In the genomic region with DNA sequence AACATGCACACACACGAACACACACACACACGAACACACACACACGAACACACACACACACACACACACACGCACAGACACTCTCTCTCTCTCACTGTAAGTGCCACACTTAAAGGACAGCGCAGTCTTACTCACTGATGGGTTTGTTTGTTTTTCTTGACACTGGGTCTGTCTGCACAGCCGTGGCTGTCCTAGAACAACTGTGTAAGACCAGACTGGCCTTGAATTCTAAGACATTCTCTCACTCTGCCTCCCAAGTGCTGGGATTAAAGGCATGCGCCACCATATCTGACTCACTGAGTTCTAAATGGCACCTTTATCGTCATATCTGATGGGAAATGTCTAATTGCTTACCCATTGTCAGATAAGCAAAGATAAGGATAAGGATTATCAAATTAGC, we compare ENCODE assay signal across 13 mouse cellular contexts.
"Had no signal": no experiment of that assay in that cellular context is flagged by ENCODE, and none has a peak within 500 bp of the region (broad histone marks: within the 10 kb centered on the region; RNA-seq: fewer than 3 reads in every experiment).

No protein-coding gene starts in this region.

- H3K9me3 ChIP-seq: kidney, embryonic 15.5 days; limb, embryonic 10.5 days; liver, embryonic 12.5 days; lung, embryonic 15.5 days; midbrain, embryonic 12.5 days; neural tube, embryonic 13.5 days had no signal

- H3K27ac ChIP-seq: kidney, embryonic 15.5 days; left cerebral cortex, adult 2 months; limb, embryonic 10.5 days; liver, embryonic 12.5 days; lung, embryonic 15.5 days; macrophage; midbrain, embryonic 12.5 days; neural tube, embryonic 13.5 days had no signal

- H3K27me3 ChIP-seq: kidney, embryonic 15.5 days; liver, embryonic 12.5 days; lung, embryonic 15.5 days; midbrain, embryonic 12.5 days; neural tube, embryonic 13.5 days had no signal

- ATAC-seq: liver, embryonic 12.5 days; midbrain, embryonic 16.5 days had no signal

- H3K4me2 ChIP-seq: kidney, embryonic 15.5 days; liver, embryonic 12.5 days; lung, embryonic 15.5 days; midbrain, embryonic 12.5 days; neural tube, embryonic 13.5 days had no signal

- H3K9ac ChIP-seq: kidney, embryonic 15.5 days; liver, embryonic 12.5 days; lung, embryonic 15.5 days; midbrain, embryonic 12.5 days; neural tube, embryonic 13.5 days had no signal

- H3K4me3 ChIP-seq: kidney, embryonic 15.5 days; left cerebral cortex, adult 2 months; limb, embryonic 10.5 days; liver, embryonic 12.5 days; lung, embryonic 15.5 days; midbrain, embryonic 12.5 days; neural tube, embryonic 13.5 days had no signal

- DNase-seq: kidney, postnatal 14 days; lung, postnatal 14 days; right cerebral cortex, postnatal 14 days; thymus, postnatal 36 days had no signal
